Mouse (Mus musculus): ENCODE data around the gene Negr1. TPM values are rescaled to one million over a fixed set of nuclear protein-coding genes. Genes with fewer than 3 reads are reported as not detected.

Gene Negr1
- total RNA-seq, 1 experiment from 2014 or later: not detected

DNA sequence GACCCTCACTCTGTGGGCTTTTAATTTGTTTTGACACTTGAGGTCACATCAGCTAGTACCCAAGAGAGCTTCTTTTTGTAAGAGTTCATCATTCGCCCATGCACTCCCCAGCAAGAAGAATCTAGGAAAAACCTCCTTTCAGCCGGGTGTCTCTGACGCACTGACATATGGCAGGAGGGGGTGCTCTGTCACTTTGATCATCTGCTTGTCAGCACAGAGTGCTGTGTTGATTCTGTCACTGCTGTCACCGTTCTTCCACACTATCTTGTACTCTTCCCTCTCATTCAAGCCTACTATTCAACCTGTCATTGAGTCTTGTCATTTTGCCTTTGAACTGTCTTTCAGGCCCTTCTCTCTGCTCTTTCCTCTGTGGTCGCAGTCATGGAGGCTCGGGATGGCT, 385.8 kb downstream of the Negr1 start:
- ATAC-seq (replicated peaks; ENCODE audit: insufficient number of reproducible peaks, low FRiP score, low TSS enrichment, poor library complexity, severe bottlenecking): no peak

DNA sequence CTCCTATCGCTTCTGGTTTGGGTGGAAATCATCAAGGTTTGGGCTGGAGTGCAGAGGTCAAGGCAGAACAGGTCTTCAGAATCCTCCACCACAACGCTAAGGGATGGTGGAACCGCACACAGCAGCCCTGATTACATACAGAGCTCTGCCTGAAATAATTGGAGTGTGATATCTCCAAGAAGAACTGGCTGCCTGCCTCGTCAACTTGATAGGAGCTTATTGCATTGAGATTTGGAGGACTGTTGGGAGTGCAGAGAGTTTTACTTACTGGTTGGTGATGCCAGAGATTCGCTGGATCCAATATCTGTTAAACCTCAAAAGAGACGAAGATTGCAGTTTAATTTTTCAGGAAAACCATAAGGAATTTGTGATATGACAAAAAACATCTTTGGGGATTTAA, 391.4 kb downstream of the Negr1 start:
- no peak for ATAC-seq (replicated peaks; ENCODE audit: insufficient number of reproducible peaks, low FRiP score, low TSS enrichment, poor library complexity, severe bottlenecking)

- ATAC-seq (replicated peaks; ENCODE audit: insufficient number of reproducible peaks, low FRiP score, low TSS enrichment, poor library complexity, severe bottlenecking): no peak
These were observed 393.5 kb downstream of the Negr1 start for GRCm38 (mm10) chr3:156955094-156955493.

GRCm38 (mm10) chr3:156958640-156959039, 397.0 kb downstream of the Negr1 start:
- no peak for ATAC-seq (replicated peaks; ENCODE audit: insufficient number of reproducible peaks, low FRiP score, low TSS enrichment, poor library complexity, severe bottlenecking)

- ATAC-seq (replicated peaks; ENCODE audit: insufficient number of reproducible peaks, low FRiP score, low TSS enrichment, poor library complexity, severe bottlenecking): no peak
These were observed 407.2 kb downstream of the Negr1 start for GRCm38 (mm10) chr3:156968764-156969163.

- no peak for ATAC-seq (replicated peaks; ENCODE audit: insufficient number of reproducible peaks, low FRiP score, low TSS enrichment, poor library complexity, severe bottlenecking)
These were observed 409.5 kb downstream of the Negr1 start for GRCm38 (mm10) chr3:156971104-156971503.

GRCm38 (mm10) chr3:156976816-156977215, 415.2 kb downstream of the Negr1 start:
- no peak for ATAC-seq (replicated peaks; ENCODE audit: insufficient number of reproducible peaks, low FRiP score, low TSS enrichment, poor library complexity, severe bottlenecking)

- no peak for ATAC-seq (replicated peaks; ENCODE audit: insufficient number of reproducible peaks, low FRiP score, low TSS enrichment, poor library complexity, severe bottlenecking)
These were observed 418.6 kb downstream of the Negr1 start for GRCm38 (mm10) chr3:156980042-156980716.

GRCm38 (mm10) chr3:156982102-156982501, 420.5 kb downstream of the Negr1 start:
- ATAC-seq (replicated peaks; ENCODE audit: insufficient number of reproducible peaks, low FRiP score, low TSS enrichment, poor library complexity, severe bottlenecking): no peak

GRCm38 (mm10) chr3:156987113-156987512, 425.5 kb downstream of the Negr1 start:
- ATAC-seq (replicated peaks; ENCODE audit: insufficient number of reproducible peaks, low FRiP score, low TSS enrichment, poor library complexity, severe bottlenecking): no peak

DNA sequence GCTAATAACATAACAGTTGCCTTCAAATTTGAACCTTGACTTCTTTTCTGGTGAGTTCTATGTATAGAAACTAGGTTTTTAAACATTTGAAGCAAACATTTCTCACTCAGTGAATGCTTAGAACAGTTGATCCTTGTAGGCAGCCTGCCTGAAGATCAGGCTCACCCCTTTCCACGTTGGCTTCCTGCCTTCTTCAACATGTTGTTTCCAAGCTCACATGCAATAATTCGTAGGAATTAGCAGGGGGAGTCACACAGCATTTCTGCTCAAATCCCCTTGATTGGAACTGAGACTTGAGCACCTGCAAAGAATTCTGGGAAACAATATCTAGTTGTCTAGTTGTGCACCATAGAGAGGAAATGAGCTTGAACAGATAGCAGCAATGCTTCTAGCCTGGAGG, 430.6 kb downstream of the Negr1 start:
- no peak for ATAC-seq (replicated peaks; ENCODE audit: insufficient number of reproducible peaks, low FRiP score, low TSS enrichment, poor library complexity, severe bottlenecking)

GRCm38 (mm10) chr3:156992811-156993210, 431.2 kb downstream of the Negr1 start:
- ATAC-seq (replicated peaks; ENCODE audit: insufficient number of reproducible peaks, low FRiP score, low TSS enrichment, poor library complexity, severe bottlenecking): no peak

DNA sequence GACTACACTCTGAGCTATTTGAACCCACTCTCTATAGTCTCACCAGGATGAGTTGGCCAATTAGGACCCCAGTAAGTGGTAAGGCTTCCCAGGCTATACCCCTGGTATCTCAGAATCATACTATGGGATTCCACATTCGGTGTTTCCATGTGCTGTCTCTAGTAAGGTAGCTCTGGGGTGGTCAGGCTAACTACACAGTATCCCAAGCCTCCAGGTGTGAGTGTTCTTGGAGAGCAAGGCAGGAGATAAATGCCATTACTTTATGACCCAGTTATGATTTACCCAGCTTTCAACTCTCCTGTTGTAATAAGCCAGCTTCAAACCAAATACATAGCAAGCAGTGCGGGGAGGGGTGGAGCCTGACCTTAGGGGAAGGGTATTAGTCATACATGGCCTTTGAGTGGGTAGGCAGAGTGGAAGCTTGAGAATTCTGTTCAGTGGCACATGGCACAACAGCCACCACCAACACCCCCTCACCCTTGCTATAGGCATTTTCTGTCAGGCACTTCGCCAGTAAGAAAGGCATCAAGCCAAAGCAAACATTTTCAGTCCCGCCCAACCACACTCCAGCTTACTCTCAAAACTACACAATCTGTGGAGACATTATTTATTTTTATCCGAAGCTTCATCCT, 437.7 kb downstream of the Negr1 start:
- no peak for ATAC-seq (replicated peaks; ENCODE audit: insufficient number of reproducible peaks, low FRiP score, low TSS enrichment, poor library complexity, severe bottlenecking)

GRCm38 (mm10) chr3:157021632-157022031, 460.0 kb downstream of the Negr1 start:
- no peak for ATAC-seq (replicated peaks; ENCODE audit: insufficient number of reproducible peaks, low FRiP score, low TSS enrichment, poor library complexity, severe bottlenecking)

DNA sequence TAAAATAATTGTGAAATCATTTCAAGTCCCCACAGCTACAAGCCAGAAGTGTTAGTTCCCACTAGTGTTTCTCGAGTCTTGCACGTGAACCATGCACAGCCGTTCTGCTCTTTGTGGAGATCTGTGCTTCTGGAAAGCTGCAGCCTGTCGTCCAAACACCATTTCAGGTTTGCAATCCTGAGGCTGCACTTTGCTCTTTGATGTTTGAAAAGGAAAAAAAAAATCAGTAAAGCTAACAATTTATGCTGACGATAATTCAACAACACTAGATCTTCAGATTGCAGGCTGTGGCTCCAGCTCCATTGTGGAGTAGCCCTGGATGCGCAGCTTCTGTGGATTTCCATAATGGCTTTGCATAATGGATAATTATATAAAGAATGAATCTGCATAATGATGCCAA, 463.0 kb downstream of the Negr1 start:
- ATAC-seq (replicated peaks; ENCODE audit: insufficient number of reproducible peaks, low FRiP score, low TSS enrichment, poor library complexity, severe bottlenecking): no peak

- no peak for ATAC-seq (replicated peaks; ENCODE audit: insufficient number of reproducible peaks, low FRiP score, low TSS enrichment, poor library complexity, severe bottlenecking)
These were observed 470.0 kb downstream of the Negr1 start for GRCm38 (mm10) chr3:157031513-157032142.

- no peak for ATAC-seq (replicated peaks; ENCODE audit: insufficient number of reproducible peaks, low FRiP score, low TSS enrichment, poor library complexity, severe bottlenecking)
These were observed 474.4 kb downstream of the Negr1 start for GRCm38 (mm10) chr3:157036016-157036415.

DNA sequence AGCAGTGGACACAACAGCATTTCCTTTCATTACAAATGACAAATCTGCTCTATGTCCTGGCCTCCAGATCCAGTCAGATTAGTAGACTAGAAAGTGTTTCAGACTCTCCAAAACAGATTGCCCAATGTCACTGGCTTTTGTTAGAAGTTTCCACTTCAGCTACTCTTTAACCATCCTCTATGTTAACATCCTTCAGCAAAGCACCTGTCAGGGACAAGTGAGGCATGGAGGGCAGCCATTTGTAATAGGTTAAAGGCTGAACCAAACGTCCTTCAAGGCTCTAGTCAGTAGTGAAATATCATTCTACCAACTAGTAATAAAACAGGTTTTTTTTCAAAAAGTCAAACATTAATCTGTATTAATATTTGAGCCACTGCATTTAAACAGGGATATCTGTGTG, 475.0 kb downstream of the Negr1 start:
- no peak for ATAC-seq (replicated peaks; ENCODE audit: insufficient number of reproducible peaks, low FRiP score, low TSS enrichment, poor library complexity, severe bottlenecking)

DNA sequence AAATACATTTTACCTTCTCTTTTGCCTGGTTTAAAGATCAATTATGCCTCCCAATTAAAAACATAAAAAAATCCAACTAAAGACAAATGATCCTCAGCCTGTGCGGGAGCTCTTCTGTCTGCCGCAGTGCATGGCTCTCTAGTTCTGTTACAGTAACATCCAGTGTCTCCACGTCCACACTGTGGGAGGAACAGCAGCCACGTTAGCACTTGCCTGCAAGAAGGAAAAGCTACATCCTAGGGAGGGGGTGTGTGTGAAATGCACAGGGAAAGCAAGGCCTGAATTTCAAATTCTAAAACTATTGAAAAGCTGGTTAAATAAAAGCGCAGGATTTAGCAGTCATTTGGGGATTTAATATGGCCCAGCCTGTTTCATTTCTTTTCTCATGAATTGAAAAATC, 479.0 kb downstream of the Negr1 start:
- ATAC-seq (replicated peaks; ENCODE audit: insufficient number of reproducible peaks, low FRiP score, low TSS enrichment, poor library complexity, severe bottlenecking): no peak

GRCm38 (mm10) chr3:157044565-157044964, 483.0 kb downstream of the Negr1 start:
- ATAC-seq (replicated peaks; ENCODE audit: insufficient number of reproducible peaks, low FRiP score, low TSS enrichment, poor library complexity, severe bottlenecking): no peak

Data from monocyte, adult 5-6 weeks (primary cell).